ENCODE assay signal across 24 mouse cellular contexts in genomic region chr4:104548287-104548686, GRCm38 (mm10).
DNase-seq lines count a peak whose midpoint lies in the region; ATAC-seq and TF ChIP-seq lines count a peak whose summit lies in the region.
"Had no signal": no experiment of that assay in that cellular context is flagged by ENCODE, and none has a peak within 500 bp of the region (broad histone marks: within the 10 kb centered on the region; RNA-seq: fewer than 3 reads in every experiment).

No protein-coding gene starts in this region.

- H3K36me3 ChIP-seq in kidney, adult 2 months (ENCODE audit: control insufficient read depth, insufficient read depth, low read length), result no peaks in the 10 kb centered on the region
- no peaks in the 10 kb centered on the region for H3K36me3 ChIP-seq in kidney, embryonic 15.5 days
- no peaks in the 10 kb centered on the region for H3K36me3 ChIP-seq in kidney, postnatal 0 days (ENCODE audit: insufficient read depth, low read length)
- H3K36me3 ChIP-seq: embryonic facial prominence, embryonic 13.5 days; embryonic facial prominence, embryonic 15.5 days; forebrain, embryonic 10.5 days; forebrain, embryonic 12.5 days had no signal

- 53% methylated on average over 1 of the region's 1 CpGs for WGBS in kidney, adult 2 months
- 64% methylated on average over 1 of the region's 1 CpGs for WGBS in kidney, embryonic 15.5 days
- 43% methylated on average over 1 of the region's 1 CpGs for WGBS in kidney, postnatal 0 days

- TF ChIP-seq POLR2A in kidney, adult 2 months (IDR thresholded peaks at IDR 0.05; ENCODE audit: low read depth, low read length), result no peak

- no peak for TF ChIP-seq CTCF in kidney, adult 2 months (conservative IDR thresholded peaks at IDR 0.05; ENCODE audit: insufficient read depth, insufficient read length, low read depth, low read length)
- TF ChIP-seq CTCF in kidney, postnatal 0 days (IDR thresholded peaks at IDR 0.05; ENCODE audit: low read depth), result no peak

- peak; percentile 3 for DNase-seq in kidney, adult 2 months
- no peak for DNase-seq in kidney, postnatal 25 days
- DNase-seq in kidney, adult 18-20 months, result no peak
- no peak for DNase-seq in kidney, postnatal 0 days (ENCODE audit: low spot score)
- DNase-seq in kidney, adult 11 months, result no peak
- DNase-seq in kidney, postnatal 4 days, result peak; percentile 4 to 12
- no peak for DNase-seq in lung, postnatal 25 days (ENCODE audit: low spot score)
- DNase-seq: adrenal gland, adult 2 months; adrenal gland, postnatal 10 days; adrenal gland, postnatal 25 days; cerebellum, adult 11 months; cerebellum, adult 18-20 months; cerebellum, adult 8-10 months; cerebellum, adult 9-11 months; cerebellum, postnatal 14 days; cerebellum, postnatal 36 days; embryo, embryonic 11 days had no signal

- H3K4me3 ChIP-seq in kidney, adult 2 months (ENCODE audit: insufficient read depth, low read depth, low read length), result no peak overlapping the region
- H3K4me3 ChIP-seq in kidney, embryonic 15.5 days (replicated peaks), result no peak overlapping the region
- no peak overlapping the region for H3K4me3 ChIP-seq in kidney, postnatal 0 days (replicated peaks; ENCODE audit: low read depth, low read length)
- H3K4me3 ChIP-seq: embryonic facial prominence, embryonic 13.5 days; embryonic facial prominence, embryonic 15.5 days; erythroblast, embryonic 14.5 days; forebrain, embryonic 10.5 days; forebrain, embryonic 12.5 days had no signal

- no peaks in the 10 kb centered on the region for H3K9me3 ChIP-seq in kidney, embryonic 15.5 days (replicated peaks)
- no peaks in the 10 kb centered on the region for H3K9me3 ChIP-seq in kidney, postnatal 0 days (replicated peaks; ENCODE audit: low read length)
- H3K9me3 ChIP-seq: embryonic facial prominence, embryonic 13.5 days; embryonic facial prominence, embryonic 15.5 days; forebrain, embryonic 10.5 days; forebrain, embryonic 12.5 days had no signal

- H3K27ac ChIP-seq in kidney, adult 2 months (ENCODE audit: insufficient read depth, low read depth, low read length), result no peak overlapping the region
- no peak overlapping the region for H3K27ac ChIP-seq in kidney, embryonic 15.5 days
- H3K27ac ChIP-seq in kidney, postnatal 0 days, result no peak overlapping the region
- H3K27ac ChIP-seq: embryonic facial prominence, embryonic 13.5 days; embryonic facial prominence, embryonic 15.5 days; forebrain, embryonic 10.5 days; forebrain, embryonic 12.5 days had no signal

- no peaks in the 10 kb centered on the region for H3K27me3 ChIP-seq in kidney, adult 2 months (replicated peaks; ENCODE audit: control insufficient read depth, insufficient read depth, low read length)
- H3K27me3 ChIP-seq in kidney, embryonic 15.5 days, result no peaks in the 10 kb centered on the region
- H3K27me3 ChIP-seq in kidney, postnatal 0 days (ENCODE audit: insufficient read depth, low read length), result no peaks in the 10 kb centered on the region
- H3K27me3 ChIP-seq: embryonic facial prominence, embryonic 15.5 days; forebrain, embryonic 12.5 days had no signal

- ATAC-seq in kidney, embryonic 15.5 days (replicated peaks; ENCODE audit: low FRiP score), result peak; percentile 80
- peak; percentile 72; the same call in 1 of the 2 replicates for ATAC-seq in kidney, postnatal 0 days (replicated peaks; ENCODE audit: low FRiP score, low read depth)
- ATAC-seq: forebrain, embryonic 14.5 days had no signal

- H3K4me1 ChIP-seq in kidney, adult 2 months (ENCODE audit: control insufficient read depth, insufficient read depth, low read length), result no peaks in the 10 kb centered on the region
- 0 out of 2 replicates have a peak, but pooled peaks cover 7% of the 10 kb centered on the region for H3K4me1 ChIP-seq in kidney, embryonic 15.5 days
- 0 out of 2 replicates have a peak, but pooled peaks cover 3% of the 10 kb centered on the region for H3K4me1 ChIP-seq in kidney, postnatal 0 days (replicated peaks; ENCODE audit: insufficient read depth, low read length)
- H3K4me1 ChIP-seq: embryonic facial prominence, embryonic 13.5 days; embryonic facial prominence, embryonic 15.5 days had no signal

- H3K9ac ChIP-seq in kidney, embryonic 15.5 days, result no peak overlapping the region
- no peak overlapping the region for H3K9ac ChIP-seq in kidney, postnatal 0 days (ENCODE audit: low read depth, low read length)
- H3K9ac ChIP-seq: embryonic facial prominence, embryonic 13.5 days; embryonic facial prominence, embryonic 15.5 days; forebrain, embryonic 12.5 days had no signal

- no peak overlapping the region for H3K4me2 ChIP-seq in kidney, embryonic 15.5 days
- no peak overlapping the region for H3K4me2 ChIP-seq in kidney, postnatal 0 days (ENCODE audit: low read length)
- H3K4me2 ChIP-seq: embryonic facial prominence, embryonic 13.5 days; embryonic facial prominence, embryonic 15.5 days; forebrain, embryonic 12.5 days had no signal

Comparison
In these comparisons a context has a peak if more than half of its experiments do, and no peak if none do; other contexts are left out.
1. DNase-seq: peak in kidney, adult 2 months (single experiment) and kidney, postnatal 4 days (2 of 2); none in kidney, postnatal 25 days (0 of 2), kidney, adult 18-20 months (single experiment), kidney, postnatal 0 days (single experiment), kidney, adult 11 months (single experiment) and lung, postnatal 25 days (single experiment).